Mouse (Mus musculus) limb, embryonic 14.5 days (tissue): ENCODE data around the gene Car14. TPM values are rescaled to one million over a fixed set of nuclear protein-coding genes. Genes with fewer than 3 reads are reported as not detected.

Experiments
- ATAC-seq: fragments of 200-750 bp; cut with Nextera tagmentation; 2 replicates; pipeline ENCODE4 v1.8.0; 2017; ENCODE audit warnings: low read depth, moderate number of reproducible peaks, moderate TSS enrichment; ENCODE audit not compliant: low FRiP score
- DNase-seq: peaks from one replicate; pipeline ENCODE4 v3.0.0-alpha.2; 2015; ENCODE audit warnings: low spot score
- H3K27ac ChIP-seq: fragments of 300-500 bp; sonication (generic); replicated peaks from 2 replicates; pipeline ENCODE4 v1.5.1; 2014; ENCODE audit warnings: low read depth, mild to moderate bottlenecking, low read length, moderate library complexity, mixed read lengths
- H3K27me3 ChIP-seq: fragments of 300-500 bp; sonication (generic); 2 replicates; pipeline ENCODE4 v1.6.1; 2014; ENCODE audit warnings: low read length, mixed read lengths; ENCODE audit not compliant: control insufficient read depth, insufficient read depth
- H3K36me3 ChIP-seq: fragments of 300-500 bp; sonication (generic); 2 replicates; pipeline ENCODE4 v1.6.1; 2014; ENCODE audit warnings: mild to moderate bottlenecking, low read length, moderate library complexity, mixed read lengths; ENCODE audit not compliant: control insufficient read depth, insufficient read depth
- H3K4me1 ChIP-seq: fragments of 300-500 bp; sonication (generic); 2 replicates; pipeline ENCODE4 v1.6.1; 2014; ENCODE audit warnings: antibody characterized with exemption, low read length, mixed read lengths; ENCODE audit not compliant: control insufficient read depth, insufficient read depth
- H3K4me2 ChIP-seq: fragments of 300-500 bp; sonication (generic); replicated peaks from 2 replicates; pipeline ENCODE4 v1.6.1; 2014; ENCODE audit warnings: low read depth, mild to moderate bottlenecking, low read length, moderate library complexity; ENCODE audit not compliant: severe bottlenecking
- H3K4me3 ChIP-seq: fragments of 300-500 bp; sonication (generic); replicated peaks from 2 replicates; pipeline ENCODE4 v1.5.1; 2014; ENCODE audit warnings: low read length
- H3K9ac ChIP-seq: fragments of 300-500 bp; sonication (generic); 2 replicates; pipeline ENCODE4 v1.6.1; 2014; ENCODE audit warnings: mild to moderate bottlenecking, low read depth, low read length, moderate library complexity; ENCODE audit not compliant: severe bottlenecking
- H3K9me3 ChIP-seq: fragments of 300-500 bp; sonication (generic); 2 replicates; pipeline ENCODE4 v1.6.1; 2016; ENCODE audit warnings: low read length; ENCODE audit not compliant: control insufficient read depth
- POLR2A ChIP-seq: fragments of 200-500 bp; IDR thresholded peaks from 2 replicates; pipeline ENCODE4 v1.8.0; 2012; ENCODE audit warnings: inconsistent platforms, mild to moderate bottlenecking, moderate library complexity, borderline replicate concordance; ENCODE audit not compliant: insufficient read depth, insufficient read length; ENCODE audit errors: extremely low read depth
- WGBS: fragments of 180-500 bp; shearing (Covaris S2); extraction: QIAGEN DNeasy Blood & Tissue Kit; methylation state at CpG from one replicate; pipeline ENCODE4 v1.1.7; 2014; 5-methylcytosine and 5-hydroxymethylcytosine counted together
- polyA plus RNA-seq, 2 experiments: library from polyadenylated mRNA; depleted of rRNA in 1 of 2; stranded (reverse) in 1 of 2; unstranded in 1 of 2; fragments of >200 nt; fragmentation: Nextera tagmentation in 1 of 2; extraction: Ambion mirVana in 1 of 2; gene quantifications; 2 replicates each; pipeline versions ENCODE4 v1.2.1 to v1.2.3; 2012 to 2014

The Car14 gene
- polyA plus RNA-seq, 2 experiments: 11.3 to 11.5 TPM

- no peak for ATAC-seq
- Histone ChIP-seq H3K36me3 (no peaks in the 10 kb centered on the region), H3K4me2 (no peak overlapping the region), H3K9ac (no peak overlapping the region), H3K27me3 (no peaks in the 10 kb centered on the region), H3K9me3 (no peaks in the 10 kb centered on the region), H3K4me3 (no peak overlapping the region), H3K4me1 (peaks cover 16% of the 10 kb centered on the region), H3K27ac (no peak overlapping the region)
- TF ChIP-seq POLR2A: no peak
- 35% methylated on average over 4 of the region's 4 CpGs for WGBS
- peak; percentile 23 for DNase-seq
These were observed 3.1 kb upstream of the Car14 start for GRCm38 (mm10) chr3:95907613-95908012.

- peak overlapping the region; percentile 89 for H3K4me2 ChIP-seq
- ATAC-seq: no peak
- peak; percentile 48 for DNase-seq
- peaks cover 23% of the 10 kb centered on the region for H3K4me1 ChIP-seq
- no peaks in the 10 kb centered on the region for H3K36me3 ChIP-seq
- WGBS: under 1% methylated on average over 12 of the region's 12 CpGs
- no peak overlapping the region for H3K27ac ChIP-seq
- no peak overlapping the region for H3K9ac ChIP-seq
- no peaks in the 10 kb centered on the region for H3K27me3 ChIP-seq
- peak overlapping the region; percentile 14 for H3K4me3 ChIP-seq
- TF ChIP-seq POLR2A: no peak
- no peaks in the 10 kb centered on the region for H3K9me3 ChIP-seq
These were observed 2.4 kb upstream of the Car14 start for GRCm38 (mm10) chr3:95906860-95907259.

GRCm38 (mm10) chr3:95905940-95906492, 1.5 kb upstream of the Car14 start:
- WGBS: under 1% methylated on average over 12 of the region's 12 CpGs
- Histone ChIP-seq H3K4me2 (peak overlapping the region; percentile 89), H3K27ac (no peak overlapping the region), H3K9me3 (no peaks in the 10 kb centered on the region), H3K4me1 (peaks cover 26% of the 10 kb centered on the region), H3K36me3 (no peaks in the 10 kb centered on the region), H3K9ac (peak overlapping the region; percentile 51), H3K27me3 (no peaks in the 10 kb centered on the region), H3K4me3 (peak overlapping the region; percentile 39)
- ATAC-seq (peak; percentile 38; the same call in 1 of the 2 replicates), DNase-seq (peak; percentile 74)
- no peak for TF ChIP-seq POLR2A

- H3K4me3 ChIP-seq: peak overlapping the region; percentile 39
- no peaks in the 10 kb centered on the region for H3K36me3 ChIP-seq
- DNase-seq (peak; percentile 10), ATAC-seq (0 out of 2 replicates have a peak, but pooled peaks have one; percentile 21)
- no peaks in the 10 kb centered on the region for H3K9me3 ChIP-seq
- peak overlapping the region; percentile 51 for H3K9ac ChIP-seq
- under 1% methylated on average over 18 of the region's 18 CpGs for WGBS
- peaks cover 26% of the 10 kb centered on the region for H3K4me1 ChIP-seq
- H3K4me2 ChIP-seq: peak overlapping the region; percentile 89
- TF ChIP-seq POLR2A: no peak
- no peaks in the 10 kb centered on the region for H3K27me3 ChIP-seq
- no peak overlapping the region for H3K27ac ChIP-seq
These were observed 852 bp upstream of the Car14 start for GRCm38 (mm10) chr3:95905146-95905939.

GRCm38 (mm10) chr3:95903753-95904502, 563 bp downstream of the Car14 start:
- TF ChIP-seq POLR2A: no peak
- Histone ChIP-seq H3K36me3 (peaks cover 4% of the 10 kb centered on the region; the same call in 1 of the 2 replicates), H3K9me3 (no peaks in the 10 kb centered on the region), H3K4me1 (peaks cover 26% of the 10 kb centered on the region), H3K9ac (peak overlapping the region; percentile 51), H3K4me3 (peak overlapping the region; percentile 39), H3K27ac (no peak overlapping the region), H3K4me2 (peak overlapping the region; percentile 89), H3K27me3 (no peaks in the 10 kb centered on the region)
- DNase-seq: no peak
- WGBS: 3% methylated on average over 13 of the region's 15 CpGs
- no peak for ATAC-seq
